Mouse (Mus musculus) heart, embryonic 16.5 days (tissue): ENCODE measurements at regions not wholly inside any gene's neighbourhood (a gene's known extent, or its start where the extent isn't known, plus 50 kb on each side); places are given as distances from the start of the nearest gene placed in this dataset.

Experiments
- ATAC-seq: fragments of 200-750 bp; cut with Nextera tagmentation; replicated peaks from 2 replicates; pipeline ENCODE4 v1.8.0; 2017; ENCODE audit warnings: moderate number of reproducible peaks; ENCODE audit not compliant: insufficient read depth, low FRiP score; ENCODE audit errors: extremely low read depth
- H3K27ac ChIP-seq: fragments of 300-500 bp; sonication (generic); 2 replicates; pipeline ENCODE4 v1.5.1; 2014; ENCODE audit warnings: mild to moderate bottlenecking, low read length, control low read depth, moderate library complexity
- H3K27me3 ChIP-seq: fragments of 300-500 bp; sonication (generic); 2 replicates; pipeline ENCODE4 v1.6.1; 2014; ENCODE audit warnings: low read length, mixed read lengths; ENCODE audit not compliant: control insufficient read depth, insufficient read depth
- H3K36me3 ChIP-seq: fragments of 300-500 bp; sonication (generic); 2 replicates; pipeline ENCODE4 v1.6.1; 2014; ENCODE audit not compliant: control insufficient read depth, insufficient read depth
- H3K4me1 ChIP-seq: fragments of 300-500 bp; sonication (generic); 2 replicates; pipeline ENCODE4 v1.6.1; 2014; ENCODE audit warnings: low read length, mixed read lengths; ENCODE audit not compliant: control insufficient read depth, insufficient read depth
- H3K4me2 ChIP-seq: fragments of 300-500 bp; sonication (generic); 2 replicates; pipeline ENCODE4 v1.6.1; 2014; ENCODE audit warnings: low read depth, mild to moderate bottlenecking, control low read depth, low read length
- H3K4me3 ChIP-seq: fragments of 300-500 bp; sonication (generic); 2 replicates; pipeline ENCODE4 v1.5.1; 2014; ENCODE audit warnings: mild to moderate bottlenecking, control low read depth, low read length
- H3K9ac ChIP-seq: fragments of 300-500 bp; sonication (generic); 2 replicates; pipeline ENCODE4 v1.6.1; 2014; ENCODE audit warnings: low read length, control low read depth
- H3K9me3 ChIP-seq: fragments of 300-500 bp; sonication (generic); replicated peaks from 2 replicates; pipeline ENCODE4 v1.6.1; 2016; ENCODE audit warnings: low read length; ENCODE audit not compliant: control insufficient read depth
- WGBS: fragments of 180-500 bp; shearing (Covaris S2); extraction: QIAGEN DNeasy Blood & Tissue Kit; methylation state at CpG from one replicate; pipeline ENCODE4 v1.1.7; 2014; 5-methylcytosine and 5-hydroxymethylcytosine counted together

- peak; percentile 83 for ATAC-seq
- H3K4me3 ChIP-seq: no peak overlapping the region
- no peaks in the 10 kb centered on the region for H3K27me3 ChIP-seq
- H3K9ac ChIP-seq: no peak overlapping the region
- no peaks in the 10 kb centered on the region for H3K36me3 ChIP-seq
- whole genome bisulfite sequencing: 26% methylated on average over 2 of the region's 2 CpGs
- H3K27ac ChIP-seq: peak overlapping the region; percentile 26
- H3K9me3 ChIP-seq: no peaks in the 10 kb centered on the region
- no peak overlapping the region for H3K4me2 ChIP-seq
- H3K4me1 ChIP-seq: no peaks in the 10 kb centered on the region
These were observed 199.8 kb downstream of the Inhba start for GRCm38 (mm10) chr13:16211482-16211881.

- H3K27ac ChIP-seq: no peak overlapping the region
- ATAC-seq: 0 out of 2 replicates have a peak, but pooled peaks have one; percentile 32
These were observed 208.2 kb downstream of the Inhba start for GRCm38 (mm10) chr13:16219877-16220276.

GRCm38 (mm10) chr13:16222942-16223600 is 211.4 kb downstream of the Inhba start:
- peaks cover 7% of the 10 kb centered on the region; the same call in 1 of the 2 replicates for H3K4me1 ChIP-seq
- no peak overlapping the region for H3K27ac ChIP-seq
- no peaks in the 10 kb centered on the region for H3K36me3 ChIP-seq
- H3K4me2 ChIP-seq: no peak overlapping the region
- H3K27me3 ChIP-seq: no peaks in the 10 kb centered on the region
- WGBS: 63% methylated on average over 5 of the region's 5 CpGs
- no peak for ATAC-seq
- no peak overlapping the region for H3K9ac ChIP-seq
- H3K9me3 ChIP-seq: no peaks in the 10 kb centered on the region
- H3K4me3 ChIP-seq: no peak overlapping the region

More at GRCm38 (mm10) chr13:16219877-16220276, 208.2 kb downstream of the Inhba start:
- Histone ChIP-seq H3K9ac (no peak overlapping the region), H3K4me2 (no peak overlapping the region), H3K9me3 (no peaks in the 10 kb centered on the region), H3K36me3 (no peaks in the 10 kb centered on the region), H3K4me3 (no peak overlapping the region), H3K27me3 (no peaks in the 10 kb centered on the region), H3K4me1 (peaks cover 7% of the 10 kb centered on the region; the same call in 1 of the 2 replicates)

GRCm38 (mm10) chr13:16261145-16261544 is 249.5 kb downstream of the Inhba start:
- no peak overlapping the region for H3K9ac ChIP-seq
- no peak overlapping the region for H3K4me2 ChIP-seq
- no peaks in the 10 kb centered on the region for H3K27me3 ChIP-seq
- no peak for ATAC-seq
- H3K4me3 ChIP-seq: no peak overlapping the region
- 63% methylated on average over 3 of the region's 3 CpGs for WGBS
- H3K36me3 ChIP-seq: no peaks in the 10 kb centered on the region
- no peak overlapping the region for H3K27ac ChIP-seq
- no peaks in the 10 kb centered on the region for H3K4me1 ChIP-seq
- H3K9me3 ChIP-seq: no peaks in the 10 kb centered on the region

- Histone ChIP-seq H3K36me3 (no peaks in the 10 kb centered on the region), H3K9me3 (no peaks in the 10 kb centered on the region), H3K9ac (no peak overlapping the region), H3K27ac (no peak overlapping the region), H3K4me3 (no peak overlapping the region), H3K27me3 (no peaks in the 10 kb centered on the region), H3K4me1 (peaks cover 10% of the 10 kb centered on the region; the same call in 1 of the 2 replicates), H3K4me2 (no peak overlapping the region)
- WGBS: 35% methylated on average over 3 of the region's 3 CpGs
- no peak for ATAC-seq
These were observed 268.3 kb downstream of the Inhba start for GRCm38 (mm10) chr13:16279974-16280373.

- Histone ChIP-seq H3K36me3 (no peaks in the 10 kb centered on the region), H3K27ac (no peak overlapping the region), H3K4me1 (peaks cover 10% of the 10 kb centered on the region; the same call in 1 of the 2 replicates), H3K9me3 (no peaks in the 10 kb centered on the region), H3K4me3 (no peak overlapping the region), H3K9ac (no peak overlapping the region), H3K27me3 (no peaks in the 10 kb centered on the region), H3K4me2 (no peak overlapping the region)
- ATAC-seq: no peak
- WGBS: 38% methylated on average over 2 of the region's 2 CpGs
These were observed 269.1 kb downstream of the Inhba start for GRCm38 (mm10) chr13:16280742-16281141.

GRCm38 (mm10) chr13:16281777-16282176 is 270.1 kb downstream of the Inhba start:
- no peak for ATAC-seq
- H3K27me3 ChIP-seq: no peaks in the 10 kb centered on the region
- H3K4me3 ChIP-seq: no peak overlapping the region
- H3K4me1 ChIP-seq: peaks cover 10% of the 10 kb centered on the region; the same call in 1 of the 2 replicates
- no peak overlapping the region for H3K4me2 ChIP-seq
- H3K9me3 ChIP-seq: no peaks in the 10 kb centered on the region
- H3K9ac ChIP-seq: no peak overlapping the region
- no peaks in the 10 kb centered on the region for H3K36me3 ChIP-seq
- H3K27ac ChIP-seq: peak overlapping the region; percentile 42; the same call in 1 of the 2 replicates

GRCm38 (mm10) chr13:16282230-16282629 is 270.6 kb downstream of the Inhba start:
- H3K9me3 ChIP-seq: no peaks in the 10 kb centered on the region
- peaks cover 10% of the 10 kb centered on the region; the same call in 1 of the 2 replicates for H3K4me1 ChIP-seq
- no peaks in the 10 kb centered on the region for H3K36me3 ChIP-seq
- 29% methylated on average over 2 of the region's 2 CpGs for whole genome bisulfite sequencing
- H3K4me2 ChIP-seq: no peak overlapping the region
- H3K27me3 ChIP-seq: no peaks in the 10 kb centered on the region
- no peak overlapping the region for H3K4me3 ChIP-seq
- no peak overlapping the region for H3K9ac ChIP-seq
- no peak; the same call in 1 of the 2 replicates for ATAC-seq
- H3K27ac ChIP-seq: peak overlapping the region; percentile 67

GRCm38 (mm10) chr13:16283336-16283735 is 271.7 kb downstream of the Inhba start:
- H3K4me2 ChIP-seq: no peak overlapping the region
- H3K4me1 ChIP-seq: peaks cover 10% of the 10 kb centered on the region; the same call in 1 of the 2 replicates
- H3K9ac ChIP-seq: no peak overlapping the region
- no peaks in the 10 kb centered on the region for H3K9me3 ChIP-seq
- no peak overlapping the region for H3K27ac ChIP-seq
- H3K27me3 ChIP-seq: no peaks in the 10 kb centered on the region
- 57% methylated on average over 4 of the region's 4 CpGs for WGBS
- no peak for ATAC-seq
- H3K4me3 ChIP-seq: no peak overlapping the region
- no peaks in the 10 kb centered on the region for H3K36me3 ChIP-seq
